Mouse (Mus musculus) MEL (cell line): ENCODE measurements at regions not wholly inside any gene's neighbourhood (a gene's known extent, or its start where the extent isn't known, plus 50 kb on each side); places are given as distances from the start of the nearest gene placed in this dataset.

Experiments used
- DNase-seq: peaks from one replicate; pipeline ENCODE4 v3.0.0; 2011; ENCODE audit warnings: low read depth, low spot score
- H3K27ac ChIP-seq: 2 replicates; pipeline ENCODE4 v1.5.1; 2012; ENCODE audit warnings: low read depth, mild to moderate bottlenecking, control low read depth, low read length, moderate library complexity; ENCODE audit not compliant: control insufficient read depth
- H3K27me3 ChIP-seq, 2 experiments: fragments of 150-350 bp in 1 of 2; sonication (generic) in 1 of 2; 2 replicates each; pipeline ENCODE4 v1.6.1; 2012; ENCODE audit warnings: low read length in 2 of 2, mild to moderate bottlenecking in 2 of 2, improper control_type of control experiment in 1 of 2, moderate library complexity in 1 of 2; ENCODE audit not compliant: insufficient read depth in 2 of 2, control insufficient read depth in 1 of 2
- H3K36me3 ChIP-seq, 2 experiments: 2 replicates each; pipeline ENCODE4 v1.6.1; 2012 to 2014; ENCODE audit warnings: low read length in 2 of 2, improper control_type of control experiment in 1 of 2, inconsistent platforms in 1 of 2, mild to moderate bottlenecking in 1 of 2; ENCODE audit not compliant: insufficient read depth in 2 of 2, control insufficient read depth in 1 of 2
- H3K4me1 ChIP-seq, 2 experiments: fragments of 150-350 bp in 1 of 2; sonication (generic) in 1 of 2; 2 replicates each; pipeline ENCODE4 v1.6.1; 2012; ENCODE audit warnings: low read length in 2 of 2, improper control_type of control experiment in 1 of 2, mild to moderate bottlenecking in 1 of 2; ENCODE audit not compliant: insufficient read depth in 2 of 2, control insufficient read depth in 1 of 2
- H3K4me3 ChIP-seq, 2 experiments: fragments of 150-350 bp in 1 of 2; sonication (generic) in 1 of 2; 2 replicates each; pipeline ENCODE4 v1.5.1; 2012; ENCODE audit warnings: low read depth in 2 of 2, low read length in 2 of 2, mild to moderate bottlenecking in 2 of 2, moderate library complexity in 2 of 2, control low read depth in 1 of 2, improper control_type of control experiment in 1 of 2; ENCODE audit not compliant: control insufficient read depth in 1 of 2, insufficient read depth in 1 of 2
- H3K79me2 ChIP-seq: 2 replicates; pipeline ENCODE4 v1.6.1; 2012; ENCODE audit warnings: mild to moderate bottlenecking, low read length, moderate library complexity; ENCODE audit not compliant: control insufficient read depth, poor library complexity, insufficient read depth
- H3K9ac ChIP-seq: 2 replicates; pipeline ENCODE4 v1.6.1; 2012; ENCODE audit warnings: low read depth, mild to moderate bottlenecking, control low read depth, low read length, moderate library complexity; ENCODE audit not compliant: control insufficient read depth, poor library complexity, severe bottlenecking
- H3K9me3 ChIP-seq: fragments of 150-350 bp; sonication (generic); replicated peaks from 2 replicates; pipeline ENCODE4 v1.6.1; 2012; ENCODE audit warnings: mild to moderate bottlenecking, low read length, improper control_type of control experiment, moderate library complexity; ENCODE audit not compliant: insufficient read depth
- BHLHE40 ChIP-seq: IDR thresholded peaks from 2 replicates; pipeline ENCODE4 v1.6.1; 2012; ENCODE audit warnings: low read depth, mild to moderate bottlenecking, inconsistent platforms, low read length, improper control_type of control experiment, borderline replicate concordance
- CHD1 ChIP-seq: IDR thresholded peaks from 2 replicates; pipeline ENCODE4 v1.6.1; 2012; ENCODE audit warnings: low read depth, mild to moderate bottlenecking, inconsistent platforms, low read length, improper control_type of control experiment
- CTCF ChIP-seq, 3 experiments: IDR thresholded peaks in 2 of 3; conservative IDR thresholded peaks in 1 of 3; 2 replicates each; pipeline ENCODE4 v1.5.1; 2011 to 2012; ENCODE audit warnings: low read length in 3 of 3, low read depth in 2 of 3, mild to moderate bottlenecking in 2 of 3, improper control_type of control experiment in 1 of 3, inconsistent platforms in 1 of 3, mixed read lengths in 1 of 3, moderate library complexity in 1 of 3; ENCODE audit not compliant: control insufficient read depth in 1 of 3, insufficient read depth in 1 of 3, poor library complexity in 1 of 3, severe bottlenecking in 1 of 3
- ETS1 ChIP-seq: IDR thresholded peaks from 2 replicates; pipeline ENCODE4 v1.6.1; 2012; ENCODE audit warnings: low read depth, mild to moderate bottlenecking, inconsistent platforms, low read length, improper control_type of control experiment, moderate library complexity
- HCFC1 ChIP-seq: IDR thresholded peaks from 2 replicates; pipeline ENCODE4 v1.6.1; 2012; ENCODE audit warnings: low read depth, mild to moderate bottlenecking, inconsistent platforms, low read length, improper control_type of control experiment, moderate library complexity
- JUND ChIP-seq: IDR thresholded peaks from 2 replicates; pipeline ENCODE4 v1.6.1; 2011; ENCODE audit warnings: low read depth, mild to moderate bottlenecking, improper control_type of control experiment, low read length
- MAFK ChIP-seq: IDR thresholded peaks from 2 replicates; pipeline ENCODE4 v1.6.1; 2011; ENCODE audit warnings: low read depth, mild to moderate bottlenecking, low read length, improper control_type of control experiment, borderline replicate concordance
- MEF2A ChIP-seq: IDR thresholded peaks from 2 replicates; pipeline ENCODE4 v1.6.1; 2014; ENCODE audit warnings: low read depth, mild to moderate bottlenecking, inconsistent platforms, low read length, improper control_type of control experiment; ENCODE audit not compliant: poor library complexity, insufficient replicate concordance, severe bottlenecking; ENCODE audit errors: extremely low read depth
- MXI1 ChIP-seq: IDR thresholded peaks from 2 replicates; pipeline ENCODE4 v1.6.1; 2011; ENCODE audit warnings: mild to moderate bottlenecking, low read depth, low read length, improper control_type of control experiment
- MYB ChIP-seq: IDR thresholded peaks from 2 replicates; pipeline ENCODE4 v1.6.1; 2011; ENCODE audit warnings: mild to moderate bottlenecking, low read depth, low read length, improper control_type of control experiment
- RAD21 ChIP-seq: IDR thresholded peaks from 2 replicates; pipeline ENCODE4 v1.6.1; 2011; ENCODE audit warnings: mild to moderate bottlenecking, low read depth, low read length, improper control_type of control experiment
- SIN3A ChIP-seq: IDR thresholded peaks from 2 replicates; pipeline ENCODE4 v1.6.1; 2012; ENCODE audit warnings: low read length, improper control_type of control experiment, inconsistent platforms
- SMC3 ChIP-seq: IDR thresholded peaks from 2 replicates; pipeline ENCODE4 v1.6.1; 2011; ENCODE audit warnings: low read depth, low read length, improper control_type of control experiment
- TAL1 ChIP-seq: IDR thresholded peaks from 2 replicates; pipeline ENCODE4 v1.6.1; 2012; ENCODE audit warnings: mild to moderate bottlenecking, inconsistent platforms, low read length, moderate library complexity, mixed read lengths
- USF1 ChIP-seq: IDR thresholded peaks from 2 replicates; pipeline ENCODE4 v1.6.1; 2014; ENCODE audit warnings: low read depth, mild to moderate bottlenecking, inconsistent platforms, low read length, improper control_type of control experiment, moderate library complexity
- USF2 ChIP-seq, 2 experiments: IDR thresholded peaks; 2 replicates each; pipeline ENCODE4 v1.6.1; 2011 to 2012; ENCODE audit warnings: improper control_type of control experiment in 2 of 2, low read length in 2 of 2, borderline replicate concordance in 1 of 2, inconsistent platforms in 1 of 2, low read depth in 1 of 2, mild to moderate bottlenecking in 1 of 2; ENCODE audit not compliant: insufficient read depth in 1 of 2
- ZKSCAN1 ChIP-seq: IDR thresholded peaks from 2 replicates; pipeline ENCODE4 v1.6.1; 2012; ENCODE audit warnings: low read depth, mild to moderate bottlenecking, inconsistent platforms, low read length, improper control_type of control experiment, moderate library complexity
- ZMIZ1 ChIP-seq: IDR thresholded peaks from 2 replicates; pipeline ENCODE4 v1.6.1; 2012; ENCODE audit warnings: low read depth, mild to moderate bottlenecking, inconsistent platforms, low read length, improper control_type of control experiment, moderate library complexity

- H3K79me2 ChIP-seq: no peaks in the 10 kb centered on the region
- TF ChIP-seq CHD1: no peak
- no peak for TF ChIP-seq USF1
- TF ChIP-seq MEF2A: no peak
- TF ChIP-seq ZKSCAN1: no peak
- TF ChIP-seq RAD21: no peak
- H3K27ac ChIP-seq: no peak overlapping the region
- no peaks in the 10 kb centered on the region for H3K36me3 ChIP-seq
- no peaks in the 10 kb centered on the region for H3K27me3 ChIP-seq
- no peaks in the 10 kb centered on the region for H3K9me3 ChIP-seq
- DNase-seq: no peak
- no peaks in the 10 kb centered on the region for H3K4me1 ChIP-seq
- H3K9ac ChIP-seq: no peak overlapping the region
- H3K4me3 ChIP-seq: no peak overlapping the region
These were observed 170.9 kb downstream of the Fam169b start for GRCm38 (mm10) chr7:68444426-68445095.

- H3K27ac ChIP-seq: no peak overlapping the region
- H3K9ac ChIP-seq: no peak overlapping the region
- no peaks in the 10 kb centered on the region for H3K36me3 ChIP-seq
- no peaks in the 10 kb centered on the region for H3K4me1 ChIP-seq
- no peaks in the 10 kb centered on the region for H3K9me3 ChIP-seq
- H3K27me3 ChIP-seq: no peaks in the 10 kb centered on the region
- TF ChIP-seq ZMIZ1 (no peak), SIN3A (no peak), JUND (no peak), RAD21 (no peak), HCFC1 (no peak), MAFK (no peak), CHD1 (no peak), ZKSCAN1 (no peak), BHLHE40 (no peak), MXI1 (no peak), SMC3 (no peak), USF2 (IDR thresholded peaks at IDR 0.05; ENCODE audit: borderline replicate concordance in 1 of 2, insufficient read depth in 1 of 2, low read depth in 1 of 2, low read length in 2 of 2) (no peak), CTCF (IDR thresholded peaks at IDR 0.05 in 2 of 3, conservative IDR thresholded peaks at IDR 0.05 in 1 of 3; ENCODE audit: control insufficient read depth in 1 of 3, insufficient read depth in 1 of 3, low read depth in 2 of 3, low read length in 3 of 3, poor library complexity in 1 of 3, severe bottlenecking in 1 of 3) (no peak), MYB (no peak), MEF2A (no peak), ETS1 (no peak), TAL1 (no peak)
- H3K79me2 ChIP-seq: no peaks in the 10 kb centered on the region
- DNase-seq: no peak
- no peak overlapping the region for H3K4me3 ChIP-seq
These were observed 167.1 kb downstream of the Fam169b start for GRCm38 (mm10) chr7:68440661-68441150.
